Mouse (Mus musculus) heart, postnatal 0 days (tissue): Measurements from ENCODE around the gene Slmap.

ENCODE experiments used
- CTCF ChIP-seq: IDR thresholded peaks from 2 replicates; pipeline ENCODE4 v1.5.1; 2016; ENCODE audit warnings: antibody characterized with exemption, control low read depth, low read depth
- EP300 ChIP-seq: IDR thresholded peaks from 2 replicates; pipeline ENCODE4 v1.6.1; 2016; ENCODE audit warnings: antibody characterized with exemption, low read depth

DNA sequence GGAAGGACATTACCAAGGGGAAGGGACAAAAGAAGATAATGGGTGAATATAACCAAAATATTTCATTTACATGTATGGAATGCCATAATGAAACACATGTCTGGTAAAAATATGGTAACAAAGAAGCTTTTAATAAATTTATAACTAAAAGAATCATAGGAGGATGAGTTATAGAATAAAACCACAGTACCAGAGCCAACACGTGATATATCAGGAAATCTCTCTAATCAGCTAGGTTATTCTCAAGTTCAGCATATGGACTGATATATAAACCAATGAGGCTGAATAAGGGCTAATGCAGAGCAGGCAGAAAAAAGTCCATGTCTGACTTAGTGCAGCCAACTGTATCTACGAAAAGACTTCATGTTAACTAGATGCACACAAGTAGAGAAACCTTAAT is 58.3 kb downstream of the Slmap start:
- no peak for TF ChIP-seq CTCF
- no peak for TF ChIP-seq EP300
